Mouse (Mus musculus): ENCODE results near the gene Gm17093.
"Not testable (repeated sequence)": the region's sequence is repeated elsewhere in the genome, so short reads cannot be mapped to it uniquely, and the experiment has no call there.

Gm17093 gene

GRCm38 (mm10) chr14:44517976-44518375 lies at the start of gene Gm17093:
Gene Gm17093 (plus strand): TSS chr14:44518276.
- DNase-seq (ENCODE audit: low read depth, low spot score): not testable (repeated sequence)

- not testable (repeated sequence) for DNase-seq (ENCODE audit: low read depth, low spot score)
These were observed 25.9 kb upstream of the Gm17093 start, which contains the start of gene BC061237 for GRCm38 (mm10) chr14:44492163-44492562. Gene BC061237 (plus strand): TSS chr14:44492463.

- not testable (repeated sequence) for DNase-seq (ENCODE audit: low read depth, low spot score)
These were observed 29.9 kb downstream of the Gm17093 start for GRCm38 (mm10) chr14:44547961-44548360.

All from R1 (cell line).